Mouse (Mus musculus) megakaryocyte, embryonic 14.5 days (primary cell): ENCODE data around the gene Grm7.

Experiments used
- FLI1 ChIP-seq: IDR thresholded peaks from 2 replicates; pipeline ENCODE4 v1.6.1; 2012; ENCODE audit warnings: low read length, inconsistent platforms, mixed read lengths
- GATA1 ChIP-seq: IDR thresholded peaks from 3 replicates; pipeline ENCODE4 v1.6.1; 2012; ENCODE audit warnings: mixed read lengths, low read length, inconsistent platforms, borderline replicate concordance

- TF ChIP-seq GATA1 (no peak), FLI1 (no peak)
Measured at GRCm38 (mm10) chr6:111512359-111512758, 867.0 kb downstream of the Grm7 start.
